Mouse (Mus musculus) lung, embryonic 15.5 days (tissue): ENCODE measurements around the gene Gm45140. TPM values are rescaled to one million over a fixed set of nuclear protein-coding genes. Genes with fewer than 3 reads are reported as not detected.
"Not testable (repeated sequence)": the region's sequence is repeated elsewhere in the genome, so short reads cannot be mapped to it uniquely, and the experiment has no call there.

Experiments used
- ATAC-seq: fragments of 200-750 bp; cut with Nextera tagmentation; 2 replicates; pipeline ENCODE4 v1.8.0; 2017; ENCODE audit warnings: moderate number of reproducible peaks, borderline replicate concordance; ENCODE audit not compliant: low FRiP score, low TSS enrichment; ENCODE audit errors: extremely low read depth
- H3K27ac ChIP-seq: fragments of 300-500 bp; sonication (generic); 2 replicates; pipeline ENCODE4 v1.5.1; 2015; ENCODE audit warnings: moderate library complexity, mild to moderate bottlenecking, inconsistent platforms
- H3K27me3 ChIP-seq: fragments of 300-500 bp; sonication (generic); 2 replicates; pipeline ENCODE4 v1.6.1; 2015; ENCODE audit warnings: inconsistent platforms
- H3K36me3 ChIP-seq: fragments of 300-500 bp; sonication (generic); 2 replicates; pipeline ENCODE4 v1.6.1; 2015; ENCODE audit warnings: inconsistent platforms
- H3K4me1 ChIP-seq: fragments of 300-500 bp; sonication (generic); 2 replicates; pipeline ENCODE4 v1.6.1; 2015; ENCODE audit warnings: inconsistent platforms
- H3K4me2 ChIP-seq: fragments of 300-500 bp; sonication (generic); 2 replicates; pipeline ENCODE4 v1.6.1; 2015; ENCODE audit warnings: inconsistent platforms, mild to moderate bottlenecking, moderate library complexity
- H3K4me3 ChIP-seq: fragments of 300-500 bp; sonication (generic); 2 replicates; pipeline ENCODE4 v1.5.1; 2015; ENCODE audit warnings: mild to moderate bottlenecking, inconsistent platforms
- H3K9ac ChIP-seq: fragments of 300-500 bp; sonication (generic); 2 replicates; pipeline ENCODE4 v1.6.1; 2015; ENCODE audit warnings: inconsistent platforms
- H3K9me3 ChIP-seq: fragments of 300-500 bp; sonication (generic); 2 replicates; pipeline ENCODE4 v1.6.1; 2016; ENCODE audit warnings: inconsistent platforms
- WGBS: fragments of 180-500 bp; shearing (Covaris S2); methylation state at CpG from one replicate; pipeline ENCODE4 v1.1.7; 2015; 5-methylcytosine and 5-hydroxymethylcytosine counted together
- polyA plus RNA-seq: library from polyadenylated mRNA; unstranded; fragments of >200 nt; fragmentation: Nextera tagmentation; extraction: Ambion mirVana; gene quantifications from 2 replicates; pipeline ENCODE4 v1.2.1, GENCODE M21; 2015

Gene Gm45140
- polyA plus RNA-seq, 1 experiment from 2014 or later: 2.1 TPM

DNA sequence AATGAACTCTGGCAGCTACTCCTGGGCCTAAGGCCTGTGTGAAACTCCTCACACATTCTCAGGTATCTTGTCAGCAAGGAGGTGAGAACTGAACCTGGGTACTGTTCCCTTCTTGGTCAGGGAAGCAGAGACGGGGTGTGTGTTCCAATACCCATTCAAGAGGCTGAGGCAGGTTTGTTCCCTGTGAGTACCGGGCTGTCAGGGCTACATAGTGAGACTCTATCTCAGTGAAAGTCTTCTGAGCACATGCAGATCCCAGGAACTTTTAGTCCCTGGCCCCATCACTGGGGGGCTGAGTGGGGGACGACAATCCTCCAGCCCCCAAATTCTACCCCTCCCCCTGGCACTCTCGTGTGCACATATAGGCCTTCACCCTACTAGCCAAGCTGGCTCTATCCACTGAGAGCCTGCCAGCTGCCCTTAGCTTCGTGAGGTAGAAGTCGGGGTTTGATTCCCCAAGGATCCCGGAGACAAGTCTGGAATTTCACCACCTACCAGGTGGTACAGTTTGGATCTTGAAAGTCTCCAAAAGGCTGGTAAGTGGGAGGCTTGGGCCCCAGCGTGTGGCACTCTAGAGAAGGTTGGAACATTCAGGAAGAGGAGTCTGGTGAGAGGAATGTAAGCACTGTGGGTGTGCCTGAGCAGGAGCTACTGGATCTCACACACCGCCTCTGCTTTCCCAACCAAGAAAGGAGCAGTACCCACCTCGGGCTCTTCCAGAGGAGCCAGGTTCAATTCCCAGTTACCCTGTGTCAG lies 54.9 kb downstream of the Gm45140 start:
- no peak overlapping the region for H3K4me3 ChIP-seq
- H3K27me3 ChIP-seq: no peaks in the 10 kb centered on the region
- no peak overlapping the region for H3K27ac ChIP-seq
- no peak overlapping the region for H3K4me2 ChIP-seq
- H3K9ac ChIP-seq: no peak overlapping the region
- no peak for ATAC-seq
- WGBS: 73% methylated on average over 10 of the region's 10 CpGs
- no peaks in the 10 kb centered on the region for H3K9me3 ChIP-seq
- peaks cover 10% of the 10 kb centered on the region; the same call in 1 of the 2 replicates for H3K4me1 ChIP-seq
- no peaks in the 10 kb centered on the region for H3K36me3 ChIP-seq

DNA sequence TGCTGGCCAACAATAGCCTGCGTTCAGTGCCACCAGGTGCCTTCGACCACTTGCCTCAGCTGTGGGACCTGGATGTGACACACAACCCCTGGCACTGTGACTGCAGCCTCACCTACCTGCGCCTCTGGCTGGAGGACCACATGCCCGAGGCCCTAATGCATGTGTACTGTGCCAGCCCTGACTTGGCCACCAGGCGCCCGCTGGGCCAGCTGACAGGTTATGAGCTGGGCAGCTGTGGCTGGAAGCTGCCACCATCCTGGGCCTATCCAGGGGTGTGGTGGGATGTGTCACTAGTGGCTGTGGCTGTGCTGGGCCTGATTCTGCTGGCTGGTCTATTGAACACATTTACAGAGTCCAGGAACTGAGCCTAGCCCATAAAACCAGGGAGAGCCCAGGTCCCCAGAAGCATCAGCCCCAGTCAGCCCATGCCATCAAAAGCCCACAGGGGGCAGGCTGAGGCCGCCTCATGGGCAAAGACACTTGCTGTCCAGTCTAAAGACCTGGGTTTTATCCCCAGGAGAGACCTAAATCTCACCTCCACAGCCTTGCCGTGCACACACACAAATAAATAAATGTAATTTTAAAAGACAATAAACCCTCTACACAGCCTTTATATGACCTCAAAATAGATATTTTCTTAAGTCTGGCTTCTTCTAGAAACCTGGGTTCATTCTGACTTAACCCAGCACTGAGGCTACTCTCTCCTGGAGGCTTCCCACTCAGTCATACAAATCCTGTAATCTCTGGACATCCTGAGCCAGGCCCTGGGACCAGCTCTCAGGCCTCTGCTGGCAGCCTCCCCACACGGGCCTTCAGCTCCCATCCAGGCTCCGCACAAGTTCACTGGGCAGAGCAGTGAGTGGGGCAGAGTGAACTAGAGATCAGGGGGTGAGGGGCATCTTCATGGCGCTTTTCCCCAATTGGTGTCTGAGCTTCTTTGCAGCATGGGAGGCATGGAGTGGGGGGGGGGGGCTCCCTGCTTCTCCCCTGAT lies 56.1 kb downstream of the Gm45140 start:
- WGBS: 82% methylated on average over 11 of the region's 11 CpGs
- no peak overlapping the region for H3K9ac ChIP-seq
- H3K27ac ChIP-seq: no peak overlapping the region
- no peak overlapping the region for H3K4me3 ChIP-seq
- no peak overlapping the region for H3K4me2 ChIP-seq
- no peaks in the 10 kb centered on the region for H3K36me3 ChIP-seq
- H3K4me1 ChIP-seq: peaks cover 10% of the 10 kb centered on the region; the same call in 1 of the 2 replicates
- ATAC-seq: no peak
- H3K27me3 ChIP-seq: no peaks in the 10 kb centered on the region
- H3K9me3 ChIP-seq: no peaks in the 10 kb centered on the region

DNA sequence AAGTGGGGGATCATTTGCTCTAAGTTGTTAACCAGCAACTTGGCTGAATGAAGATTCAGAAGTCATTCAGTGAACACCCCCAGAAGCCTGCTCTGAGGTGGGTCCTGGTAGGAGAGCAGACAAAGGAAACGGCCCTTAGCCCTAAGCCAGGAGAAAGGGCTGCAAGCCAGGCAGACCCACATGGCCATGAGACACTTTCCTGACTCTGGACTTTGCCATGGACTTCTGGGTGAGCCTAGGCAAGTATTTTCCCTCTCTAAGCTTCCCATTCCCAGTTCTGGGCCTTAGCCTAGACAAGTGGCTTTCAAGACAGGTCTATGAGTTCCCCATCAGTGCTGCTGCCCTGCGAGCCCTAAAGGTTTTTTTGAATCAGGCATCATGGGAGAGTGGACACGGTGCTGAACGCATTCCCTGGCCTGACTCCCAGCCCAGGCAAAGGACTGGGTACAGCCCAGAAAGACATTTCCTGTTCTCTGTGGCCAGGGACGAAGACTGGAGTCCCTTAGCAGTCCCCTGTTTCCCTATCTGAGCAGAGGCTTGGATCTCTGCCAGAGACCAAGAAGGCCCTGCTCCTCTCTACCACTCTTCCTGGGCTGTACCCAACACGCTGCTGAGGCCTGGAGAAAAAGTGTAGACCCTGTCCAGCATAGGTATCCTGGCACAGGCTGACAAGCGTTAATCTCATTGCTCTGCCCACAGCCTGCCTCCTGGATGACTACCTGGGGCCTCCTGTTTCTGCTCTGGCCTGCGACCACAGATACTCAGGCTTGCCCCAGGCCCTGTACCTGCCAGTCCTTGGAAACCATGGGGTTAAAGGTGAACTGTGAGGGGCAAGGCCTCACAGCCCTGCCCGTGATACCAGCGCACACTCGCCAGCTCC lies 57.1 kb downstream of the Gm45140 start:
- H3K9ac ChIP-seq: no peak overlapping the region

DNA sequence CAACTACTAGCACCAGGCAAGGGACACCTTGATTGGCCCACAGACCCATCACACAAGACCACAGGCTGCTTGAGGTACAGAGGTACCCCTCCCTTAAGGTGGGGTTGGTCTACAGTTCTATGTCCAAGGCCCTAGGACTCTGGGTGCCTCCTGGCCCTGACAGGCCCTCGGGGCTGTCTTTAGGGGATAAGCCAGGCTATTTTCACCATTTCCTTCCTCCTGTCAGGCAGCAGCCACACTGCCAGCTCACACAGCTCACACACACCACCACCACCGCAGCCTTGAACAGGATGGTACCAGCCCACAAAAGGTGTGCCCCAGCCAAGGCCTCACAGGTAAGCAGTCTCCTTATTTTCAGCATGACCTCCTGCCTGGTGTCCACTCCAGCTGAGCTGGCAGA lies 57.8 kb downstream of the Gm45140 start, which contains the start of gene Gp9:
Gp9 (plus strand) TSS at position 231 of the 400 bp plus-strand sequence.
- Histone ChIP-seq H3K4me3 (no peak within 1 kb of the TSS), H3K9ac (no peak within 1 kb of the TSS), H3K4me2 (no peak within 1 kb of the TSS), H3K27ac (no peak within 1 kb of the TSS), H3K4me1 (peaks cover 10% of the 10 kb centered on the region; the same call in 1 of the 2 replicates), H3K36me3 (no peaks in the 10 kb centered on the region), H3K27me3 (no peaks in the 10 kb centered on the region), H3K9me3 (no peaks in the 10 kb centered on the region)
- ATAC-seq: no peak
- 53% methylated on average over 2 of the region's 2 CpGs for WGBS

More for the DNA sequence above, 57.1 kb downstream of the Gm45140 start:
- Histone ChIP-seq H3K4me3 (no peak overlapping the region), H3K36me3 (no peaks in the 10 kb centered on the region), H3K4me1 (peaks cover 10% of the 10 kb centered on the region; the same call in 1 of the 2 replicates), H3K9me3 (no peaks in the 10 kb centered on the region), H3K27me3 (no peaks in the 10 kb centered on the region), H3K4me2 (no peak overlapping the region), H3K27ac (no peak overlapping the region)
- ATAC-seq: no peak
- 58% methylated on average over 11 of the region's 11 CpGs for WGBS

DNA sequence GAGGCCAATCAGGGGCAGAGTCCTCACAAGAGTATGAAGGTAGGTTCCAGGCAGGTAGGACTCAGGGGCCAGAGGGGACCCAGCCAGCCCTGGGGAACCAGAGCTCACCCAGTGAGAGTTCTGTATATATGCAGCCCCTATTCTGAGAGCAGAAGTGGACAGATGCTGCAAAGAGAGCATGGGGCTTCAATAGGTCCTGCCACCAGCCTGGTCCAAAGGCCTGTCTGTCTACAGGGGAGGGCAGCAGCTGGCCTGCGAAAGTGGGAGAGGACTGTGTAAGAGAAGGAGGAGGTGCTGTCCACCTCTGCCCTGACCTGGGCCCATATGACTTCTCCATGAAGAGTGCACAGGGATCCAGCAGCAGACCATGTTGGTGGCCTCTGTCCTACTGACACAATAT lies 58.9 kb downstream of the Gm45140 start:
- no peak overlapping the region for H3K4me3 ChIP-seq
- no peak overlapping the region for H3K27ac ChIP-seq
- no peak overlapping the region for H3K9ac ChIP-seq
- peaks cover 10% of the 10 kb centered on the region; the same call in 1 of the 2 replicates for H3K4me1 ChIP-seq
- H3K36me3 ChIP-seq: no peaks in the 10 kb centered on the region
- H3K4me2 ChIP-seq: no peak overlapping the region
- no peak for ATAC-seq
- no peaks in the 10 kb centered on the region for H3K27me3 ChIP-seq
- no peaks in the 10 kb centered on the region for H3K9me3 ChIP-seq
- WGBS: 74% methylated on average over 1 of the region's 1 CpGs

DNA sequence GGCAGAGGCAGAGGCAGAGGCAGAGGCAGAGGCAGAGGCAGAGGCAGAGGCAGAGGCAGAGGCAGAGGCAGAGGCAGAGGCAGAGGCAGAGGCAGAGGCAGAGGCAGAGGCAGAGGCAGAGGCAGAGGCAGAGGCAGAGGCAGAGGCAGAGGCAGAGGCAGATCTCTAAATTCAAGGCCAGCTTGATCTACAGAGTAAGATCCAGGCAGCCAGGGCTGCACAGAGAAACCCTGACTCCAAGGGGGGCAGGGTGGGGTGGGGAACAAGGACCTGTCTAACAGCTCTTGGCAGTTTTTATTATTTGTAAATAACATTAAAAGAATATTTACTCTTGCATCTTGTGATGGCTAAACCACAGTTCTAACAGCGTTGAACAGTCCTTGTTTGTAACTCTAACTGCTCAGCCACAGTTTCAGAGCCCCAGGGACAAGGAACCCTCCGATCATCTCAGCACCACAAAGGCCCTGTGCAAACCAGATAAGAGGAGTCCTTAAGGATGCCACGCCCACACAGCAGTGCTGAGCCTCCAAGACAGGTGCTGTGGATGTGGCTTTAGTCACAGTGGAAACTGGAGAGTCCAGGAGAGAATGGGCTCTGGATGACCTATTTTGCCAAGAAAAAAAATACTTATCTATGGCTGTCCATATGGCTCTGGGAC lies 59.9 kb downstream of the Gm45140 start:
- Histone ChIP-seq H3K27ac (no peak overlapping the region), H3K4me3 (no peak overlapping the region), H3K4me1 (peaks cover 10% of the 10 kb centered on the region; the same call in 1 of the 2 replicates), H3K9me3 (no peaks in the 10 kb centered on the region), H3K27me3 (no peaks in the 10 kb centered on the region), H3K36me3 (no peaks in the 10 kb centered on the region), H3K9ac (no peak overlapping the region), H3K4me2 (no peak overlapping the region)
- 56% methylated on average over 3 of the region's 3 CpGs for WGBS
- ATAC-seq: 0 out of 2 replicates have a peak, but pooled peaks have one; percentile 36

DNA sequence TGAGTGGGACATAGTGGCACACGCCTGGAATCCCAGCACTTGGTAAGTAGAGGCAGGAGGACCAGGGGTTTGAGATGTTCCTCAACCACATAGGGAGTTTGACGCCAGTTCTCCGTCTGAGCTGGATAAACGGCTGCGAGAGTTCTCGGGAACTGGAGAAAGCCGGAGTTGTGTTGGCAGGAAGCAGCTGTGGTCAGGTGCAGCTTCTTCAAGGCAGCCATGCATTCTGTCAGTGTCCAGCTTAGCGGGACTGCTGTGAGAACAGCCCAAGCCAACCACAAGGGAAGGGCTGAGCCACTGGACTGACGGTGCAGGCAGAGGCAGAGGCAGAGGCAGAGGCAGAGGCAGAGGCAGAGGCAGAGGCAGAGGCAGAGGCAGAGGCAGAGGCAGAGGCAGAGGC lies 60.7 kb downstream of the Gm45140 start:
- H3K27me3 ChIP-seq: no peaks in the 10 kb centered on the region
- H3K4me3 ChIP-seq: no peak overlapping the region
- peaks cover 10% of the 10 kb centered on the region; the same call in 1 of the 2 replicates for H3K4me1 ChIP-seq
- H3K9me3 ChIP-seq: no peaks in the 10 kb centered on the region
- H3K27ac ChIP-seq: no peak overlapping the region
- H3K4me2 ChIP-seq: no peak overlapping the region
- H3K36me3 ChIP-seq: no peaks in the 10 kb centered on the region
- no peak for ATAC-seq
- WGBS: 76% methylated on average over 9 of the region's 9 CpGs
- H3K9ac ChIP-seq: no peak overlapping the region

DNA sequence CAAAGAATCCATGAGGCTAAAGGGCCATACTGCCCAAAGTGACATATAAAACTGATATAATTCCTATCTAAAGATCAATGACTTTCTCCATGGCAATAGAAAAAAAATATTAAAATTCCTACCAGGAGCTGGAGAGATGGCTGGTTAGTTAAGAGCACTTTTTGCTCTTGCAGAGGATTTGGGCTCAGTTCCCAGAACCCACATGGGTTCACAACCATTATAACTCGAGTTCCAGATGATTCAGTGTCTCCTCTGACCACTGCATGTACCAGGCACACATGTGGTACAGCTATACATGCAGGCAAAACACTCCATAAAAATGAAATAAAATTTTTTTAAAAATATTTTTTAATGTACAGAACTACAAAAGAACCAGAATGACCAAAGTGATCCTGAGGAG lies 61.1 kb downstream of the Gm45140 start:
- H3K4me2 ChIP-seq: no peak overlapping the region
- no peaks in the 10 kb centered on the region for H3K9me3 ChIP-seq
- no peak overlapping the region for H3K9ac ChIP-seq
- peaks cover 10% of the 10 kb centered on the region; the same call in 1 of the 2 replicates for H3K4me1 ChIP-seq
- no peak overlapping the region for H3K27ac ChIP-seq
- no peaks in the 10 kb centered on the region for H3K27me3 ChIP-seq
- no peak for ATAC-seq
- no peaks in the 10 kb centered on the region for H3K36me3 ChIP-seq
- H3K4me3 ChIP-seq: no peak overlapping the region
- WGBS: 13% methylated on average over 1 of the region's 1 CpGs

DNA sequence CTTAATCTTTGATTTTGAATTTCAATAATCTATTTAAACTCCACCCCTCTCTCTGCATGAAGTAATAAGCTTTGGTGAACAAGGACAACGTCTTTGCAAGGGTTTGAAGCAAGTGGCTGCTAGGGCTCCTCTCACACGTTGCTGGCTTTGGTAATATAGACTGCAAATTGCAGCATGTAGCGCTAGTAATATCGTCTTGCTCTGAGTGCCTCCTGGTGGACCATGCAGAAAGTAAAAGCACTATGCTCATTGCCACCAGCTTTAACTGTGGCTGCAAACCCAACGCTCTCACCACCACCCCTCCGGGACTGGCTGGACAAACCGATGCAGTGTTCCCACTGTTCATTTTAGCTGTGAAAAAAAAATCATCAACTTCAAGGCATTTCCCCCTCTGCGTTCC lies 65.0 kb downstream of the Gm45140 start:
- ATAC-seq: no peak
- H3K4me3 ChIP-seq: no peak overlapping the region
- WGBS: 53% methylated on average over 8 of the region's 8 CpGs

DNA sequence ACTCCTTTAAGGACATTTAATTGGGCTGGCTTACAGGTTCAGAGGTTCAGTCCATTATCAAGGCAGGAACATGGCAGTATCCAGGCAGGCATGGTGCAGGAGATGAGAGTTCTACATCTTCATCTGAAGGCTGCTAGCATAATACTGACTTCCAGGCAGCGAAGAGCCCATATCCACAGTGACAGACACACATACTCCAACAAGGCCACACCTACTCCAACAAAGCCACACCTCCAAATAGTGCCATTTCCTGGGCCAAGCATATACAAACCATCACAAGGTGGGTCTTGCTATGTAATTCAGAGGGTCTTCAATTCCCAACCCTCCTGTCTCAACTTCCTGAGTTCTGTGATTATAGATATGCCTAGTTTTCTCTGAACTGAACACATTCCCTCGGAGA lies 71.3 kb downstream of the Gm45140 start:
- not testable (repeated sequence) for H3K9ac ChIP-seq
- 90% methylated on average over 2 of the region's 2 CpGs for WGBS

More for the DNA sequence above, 65.0 kb downstream of the Gm45140 start:
- no peaks in the 10 kb centered on the region for H3K4me1 ChIP-seq
- no peak overlapping the region for H3K4me2 ChIP-seq
- no peak overlapping the region for H3K9ac ChIP-seq
- H3K36me3 ChIP-seq: no peaks in the 10 kb centered on the region
- no peaks in the 10 kb centered on the region for H3K9me3 ChIP-seq
- no peaks in the 10 kb centered on the region for H3K27me3 ChIP-seq
- no peak overlapping the region for H3K27ac ChIP-seq

More for the DNA sequence above, 71.3 kb downstream of the Gm45140 start:
- not testable (repeated sequence) for H3K4me1 ChIP-seq, H3K27ac ChIP-seq, H3K4me2 ChIP-seq, H3K27me3 ChIP-seq, H3K9me3 ChIP-seq, H3K4me3 ChIP-seq, H3K36me3 ChIP-seq, ATAC-seq
